Mouse (Mus musculus) small intestine, adult 2 months (tissue): ENCODE results near the gene Tm9sf2.

Experiments
- CTCF ChIP-seq: fragments of 200-500 bp; IDR thresholded peaks from 2 replicates; pipeline ENCODE4 v1.5.1; 2012; ENCODE audit warnings: low read depth, mild to moderate bottlenecking, control low read depth, inconsistent platforms, low read length, moderate library complexity, mixed read lengths; ENCODE audit not compliant: insufficient replicate concordance, insufficient read length; ENCODE audit errors: extremely low read depth
- POLR2A ChIP-seq: fragments of 200-500 bp; IDR thresholded peaks from 2 replicates; pipeline ENCODE4 v1.6.1; 2012; ENCODE audit warnings: low read depth, mild to moderate bottlenecking, control low read depth, inconsistent platforms, low read length, moderate library complexity

- TF ChIP-seq CTCF (no peak), POLR2A (no peak)
These were observed 93.5 kb downstream of the Tm9sf2 start for GRCm38 (mm10) chr14:122200247-122200885.
